Comparison of ENCODE assay signal across 8 mouse cellular contexts in genomic region chr1:153332444-153333295, GRCm38 (mm10). TPM values are rescaled to one million over a fixed set of nuclear protein-coding genes. Genes with fewer than 3 reads are reported as not detected.
DNase-seq lines count a peak whose midpoint lies in the region; ATAC-seq and TF ChIP-seq lines count a peak whose summit lies in the region.

Gene Lamc1, minus strand, starts transcription at chr1:153332786.

- H3K4me3 ChIP-seq in C2C12 (ENCODE audit: insufficient read depth, poor library complexity, severe bottlenecking): peak within 1 kb of the TSS; percentile 89
- peak within 1 kb of the TSS; percentile 68 for H3K4me3 ChIP-seq in bone marrow macrophage, adult 2 months (ENCODE audit: insufficient read depth, low read length)
- H3K4me3 ChIP-seq in embryonic facial prominence, embryonic 15.5 days (replicated peaks): peak within 1 kb of the TSS; percentile 78
- H3K4me3 ChIP-seq in heart, embryonic 11.5 days (ENCODE audit: low read depth, low read length): peak within 1 kb of the TSS; percentile 97
- peak within 1 kb of the TSS; percentile 100 for H3K4me3 ChIP-seq in kidney, embryonic 15.5 days (replicated peaks)
- peak within 1 kb of the TSS; percentile 70 for H3K4me3 ChIP-seq in liver, adult 2 months (ENCODE audit: insufficient read depth, low read depth, low read length)
- peak within 1 kb of the TSS; percentile 72 for H3K4me3 ChIP-seq in myocyte

- peak within 1 kb of the TSS; percentile 82 for H3K9ac ChIP-seq in embryonic facial prominence, embryonic 15.5 days
- peak within 1 kb of the TSS; percentile 97 for H3K9ac ChIP-seq in heart, embryonic 11.5 days (ENCODE audit: low read depth, low read length)
- peak within 1 kb of the TSS; percentile 98 for H3K9ac ChIP-seq in kidney, embryonic 15.5 days
- H3K9ac ChIP-seq in liver, adult 2 months (ENCODE audit: low read depth, low read length): peak within 1 kb of the TSS; percentile 84

- peak within 1 kb of the TSS; percentile 84 for H3K4me2 ChIP-seq in embryonic facial prominence, embryonic 15.5 days (replicated peaks)
- H3K4me2 ChIP-seq in heart, embryonic 11.5 days: peak within 1 kb of the TSS; percentile 76
- peak within 1 kb of the TSS; percentile 92 for H3K4me2 ChIP-seq in kidney, embryonic 15.5 days
- H3K4me2 ChIP-seq in myocyte (ENCODE audit: low read depth): peak within 1 kb of the TSS; percentile 98

- TF ChIP-seq CTCF in C2C12 (IDR thresholded peaks at IDR 0.05; ENCODE audit: control insufficient read depth, insufficient read depth, insufficient read length): no peak
- no peak for TF ChIP-seq CTCF in bone marrow macrophage, adult 2 months (IDR thresholded peaks at IDR 0.05; ENCODE audit: low read depth, low read length)
- no peak for TF ChIP-seq CTCF in liver, adult 2 months (IDR thresholded peaks at IDR 0.05; ENCODE audit: low read depth, low read length)

- no peaks in the 10 kb centered on the region for H3K9me3 ChIP-seq in embryonic facial prominence, embryonic 15.5 days (replicated peaks)
- H3K9me3 ChIP-seq in heart, embryonic 11.5 days (replicated peaks; ENCODE audit: control insufficient read depth, low read length): no peaks in the 10 kb centered on the region
- no peaks in the 10 kb centered on the region for H3K9me3 ChIP-seq in kidney, embryonic 15.5 days (replicated peaks)

- DNase-seq in liver, adult 2 months (ENCODE audit: extremely low read depth, low read depth, low spot score): peak; percentile 85
- DNase-seq in spleen, postnatal 4 days (ENCODE audit: low spot score in 2 of 2): peak; percentile 67 to 75

- H3ac ChIP-seq in C2C12 (ENCODE audit: control insufficient read depth, insufficient read length, low read depth): peak within 1 kb of the TSS; percentile 96
- H3ac ChIP-seq in myocyte (ENCODE audit: control insufficient read depth, insufficient read length): peak within 1 kb of the TSS; percentile 52

- ATAC-seq in embryonic facial prominence, embryonic 15.5 days (ENCODE audit: insufficient number of reproducible peaks, low FRiP score, low TSS enrichment, low read depth): peak; percentile 93
- peak; percentile 91 for ATAC-seq in heart, embryonic 11.5 days (replicated peaks; ENCODE audit: insufficient number of reproducible peaks, low FRiP score, low TSS enrichment)
- ATAC-seq in kidney, embryonic 15.5 days (replicated peaks; ENCODE audit: low FRiP score): peak; percentile 94

- WGBS in embryonic facial prominence, embryonic 15.5 days: under 1% methylated on average over 85 of the region's 85 CpGs
- under 1% methylated on average over 57 of the region's 85 CpGs for WGBS in heart, embryonic 11.5 days (ENCODE audit: insufficient replicate concordance)
- WGBS in kidney, embryonic 15.5 days: under 1% methylated on average over 79 of the region's 85 CpGs
- WGBS in liver, adult 2 months: 1% methylated on average over 78 of the region's 85 CpGs

- peaks cover 42% of the 10 kb centered on the region for H3K79me3 ChIP-seq in C2C12 (ENCODE audit: low read depth)

- peak within 1 kb of the TSS; percentile 76 for H3K27ac ChIP-seq in bone marrow macrophage, adult 2 months (ENCODE audit: insufficient read depth, low read depth, low read length)
- H3K27ac ChIP-seq in embryonic facial prominence, embryonic 15.5 days (replicated peaks): peak within 1 kb of the TSS; percentile 93
- H3K27ac ChIP-seq in heart, embryonic 11.5 days (ENCODE audit: low read depth, low read length): peak within 1 kb of the TSS; percentile 94
- H3K27ac ChIP-seq in kidney, embryonic 15.5 days: peak within 1 kb of the TSS; percentile 97
- H3K27ac ChIP-seq in liver, adult 2 months (replicated peaks; ENCODE audit: insufficient read depth, low read depth, low read length): peak within 1 kb of the TSS; percentile 64

- H3K36me3 ChIP-seq in C2C12 (ENCODE audit: control insufficient read depth, insufficient read depth): peaks cover 9% of the 10 kb centered on the region
- no peaks in the 10 kb centered on the region for H3K36me3 ChIP-seq in embryonic facial prominence, embryonic 15.5 days
- H3K36me3 ChIP-seq in heart, embryonic 11.5 days (ENCODE audit: control insufficient read depth, insufficient read depth, low read length): no peaks in the 10 kb centered on the region
- no peaks in the 10 kb centered on the region for H3K36me3 ChIP-seq in kidney, embryonic 15.5 days
- no peaks in the 10 kb centered on the region for H3K36me3 ChIP-seq in liver, adult 2 months (ENCODE audit: control insufficient read depth, insufficient read depth, low read length)
- no peaks in the 10 kb centered on the region for H3K36me3 ChIP-seq in myocyte (ENCODE audit: control insufficient read depth, insufficient read depth)

- no peak for TF ChIP-seq POLR2A in bone marrow macrophage, adult 2 months (IDR thresholded peaks at IDR 0.05; ENCODE audit: borderline replicate concordance, low read depth, low read length)
- peak; percentile 58; the same call in 1 of the 2 replicates for TF ChIP-seq POLR2A in liver, adult 2 months (IDR thresholded peaks at IDR 0.05; ENCODE audit: extremely low read depth, insufficient read depth, low read length)
- TF ChIP-seq POLR2A in myocyte (IDR thresholded peaks at IDR 0.05; ENCODE audit: insufficient read length, low read depth): peak; percentile 95

- peaks cover 19% of the 10 kb centered on the region for H3K4me1 ChIP-seq in bone marrow macrophage, adult 2 months (ENCODE audit: control insufficient read depth, insufficient read depth, low read length)
- H3K4me1 ChIP-seq in embryonic facial prominence, embryonic 15.5 days: peaks cover 24% of the 10 kb centered on the region
- peaks cover 11% of the 10 kb centered on the region for H3K4me1 ChIP-seq in heart, embryonic 11.5 days (ENCODE audit: control insufficient read depth, insufficient read depth, low read length)
- H3K4me1 ChIP-seq in kidney, embryonic 15.5 days: peaks cover 36% of the 10 kb centered on the region
- peaks cover 3% of the 10 kb centered on the region; the same call in 1 of the 2 replicates for H3K4me1 ChIP-seq in liver, adult 2 months (ENCODE audit: control insufficient read depth, insufficient read depth, low read length)

- no peaks in the 10 kb centered on the region for H3K27me3 ChIP-seq in C2C12 (ENCODE audit: control insufficient read depth, insufficient read depth, insufficient read length)
- H3K27me3 ChIP-seq in embryonic facial prominence, embryonic 15.5 days: no peaks in the 10 kb centered on the region
- H3K27me3 ChIP-seq in heart, embryonic 11.5 days (ENCODE audit: control insufficient read depth, insufficient read depth, low read length): no peaks in the 10 kb centered on the region
- H3K27me3 ChIP-seq in kidney, embryonic 15.5 days: no peaks in the 10 kb centered on the region
- H3K27me3 ChIP-seq in liver, adult 2 months (ENCODE audit: control insufficient read depth, insufficient read depth, low read length): no peaks in the 10 kb centered on the region
- no peaks in the 10 kb centered on the region for H3K27me3 ChIP-seq in myocyte (ENCODE audit: control insufficient read depth, insufficient read depth, insufficient read length)

- H3K79me2 ChIP-seq in C2C12 (ENCODE audit: control insufficient read depth, insufficient read depth): peaks cover 47% of the 10 kb centered on the region
- peaks cover 3% of the 10 kb centered on the region; the same call in 1 of the 2 replicates for H3K79me2 ChIP-seq in liver, adult 2 months (ENCODE audit: control insufficient read depth, insufficient read depth, low read length)
- peaks cover 44% of the 10 kb centered on the region for H3K79me2 ChIP-seq in myocyte (ENCODE audit: control insufficient read depth, insufficient read depth)

TF ChIP-seq in C2C12, 6 proteins besides CTCF, POLR2A, EP300 and RAD21:
- TF ChIP-seq USF1 (IDR thresholded peaks at IDR 0.05; ENCODE audit: low read depth) (no peak), FOSL1 (IDR thresholded peaks at IDR 0.05; ENCODE audit: insufficient read depth, low read length, poor library complexity, severe bottlenecking) (no peak), MYOG (IDR thresholded peaks at IDR 0.05; ENCODE audit: control insufficient read depth, extremely low read depth, insufficient read length) (no peak), MAX (IDR thresholded peaks at IDR 0.05) (no peak), CEBPB (IDR thresholded peaks at IDR 0.05; ENCODE audit: low read depth) (no peak), MYOD1 (IDR thresholded peaks at IDR 0.05; ENCODE audit: control insufficient read depth, insufficient read length, low read depth) (no peak)
TF ChIP-seq in C2C12: peak in this region for 0.

TF ChIP-seq in myocyte, 11 proteins besides CTCF, POLR2A, EP300 and RAD21:
- TF ChIP-seq MYOD1 (IDR thresholded peaks at IDR 0.05; ENCODE audit: control insufficient read depth in 1 of 3, insufficient read length in 2 of 3, low read depth in 2 of 3) (no peak), POLR2AphosphoS2 (IDR thresholded peaks at IDR 0.05; ENCODE audit: insufficient read length, low read depth) (peak; percentile 96), E2F4 (IDR thresholded peaks at IDR 0.05; ENCODE audit: insufficient read depth) (no peak), USF1 (IDR thresholded peaks at IDR 0.05; ENCODE audit: low read depth) (no peak), MAX (IDR thresholded peaks at IDR 0.05; ENCODE audit: low read depth) (no peak), MYOG (IDR thresholded peaks at IDR 0.05; ENCODE audit: control insufficient read depth in 1 of 3, insufficient read depth in 1 of 3, insufficient read length in 2 of 3, low read depth in 2 of 3) (no peak), TCF12 (IDR thresholded peaks at IDR 0.05; ENCODE audit: insufficient read depth, poor library complexity, severe bottlenecking) (no peak), REST (IDR thresholded peaks at IDR 0.05; ENCODE audit: insufficient read depth, insufficient read length) (no peak), CEBPB (IDR thresholded peaks at IDR 0.05; ENCODE audit: insufficient read depth, poor library complexity, severe bottlenecking) (no peak), TCF3 (IDR thresholded peaks at IDR 0.05; ENCODE audit: insufficient read length, low read depth) (no peak), SRF (IDR thresholded peaks at IDR 0.05; ENCODE audit: control insufficient read depth, insufficient read length, low read depth) (peak; percentile 63)

RNA-seq across cellular contexts. Expression of gene Lamc1, which starts in this region (rescaled TPM):
- polyA plus RNA-seq in C2C12 (2012; fragmentation: generic; extraction: Trizol) (35.5 TPM), myocyte (2012; fragmentation: generic; extraction: Trizol) (50.9 TPM)
- 15.5 and 16.4 TPM in 2 replicates for polyA plus RNA-seq in bone marrow macrophage, adult 2 months (2012; ENCODE audit: insufficient read depth, insufficient read length, missing spikeins)
- polyA plus RNA-seq in embryonic facial prominence, embryonic 15.5 days (2015; fragmentation: Nextera tagmentation; extraction: Ambion mirVana): 48.4 and 54.2 TPM in 2 replicates
- 87.6 and 98.2 TPM in 2 replicates for polyA plus RNA-seq in heart, embryonic 11.5 days (2014; fragmentation: Nextera tagmentation; extraction: Ambion mirVana)
- 93.5 and 101 TPM in 2 replicates for polyA plus RNA-seq in kidney, embryonic 15.5 days (2015; fragmentation: Nextera tagmentation; extraction: Ambion mirVana)
- 8.1 and 9.1 TPM in 2 replicates for total RNA-seq in liver, adult 2 months (2014; rRNA removed)
- polyA plus RNA-seq in liver, adult 2 months (2012; rRNA removed): 9.8 and 11.5 TPM in 2 replicates

Comparison
In these comparisons a context has a peak if more than half of its experiments do, and no peak if none do; other contexts are left out.
1. Peak in every context shown above with its lines: DNase-seq, ATAC-seq, H3K4me3 ChIP-seq and H3K27ac ChIP-seq.